Mouse (Mus musculus) erythroblast, embryonic 14.5 days (primary cell): ENCODE results near the gene Zfp444. TPM values are rescaled to one million over a fixed set of nuclear protein-coding genes. Genes with fewer than 3 reads are reported as not detected.
"Not testable (repeated sequence)": the region's sequence is repeated elsewhere in the genome, so short reads cannot be mapped to it uniquely, and the experiment has no call there.

Source experiments
- H3K27me3 ChIP-seq: 2 replicates; pipeline ENCODE4 v1.6.1; 2012; ENCODE audit warnings: inconsistent platforms; ENCODE audit not compliant: control insufficient read depth
- H3K36me3 ChIP-seq: 2 replicates; pipeline ENCODE4 v1.6.1; 2012; ENCODE audit warnings: mild to moderate bottlenecking, inconsistent platforms; ENCODE audit not compliant: control insufficient read depth
- H3K4me1 ChIP-seq: 2 replicates; pipeline ENCODE4 v1.6.1; 2012; ENCODE audit warnings: inconsistent platforms; ENCODE audit not compliant: control insufficient read depth
- H3K4me3 ChIP-seq: replicated peaks from 2 replicates; pipeline ENCODE3; 2012; ENCODE audit warnings: moderate library complexity, mild to moderate bottlenecking, inconsistent platforms
- H3K9me3 ChIP-seq: 2 replicates; pipeline ENCODE4 v1.6.1; 2012; ENCODE audit warnings: low read length, inconsistent platforms, mixed read lengths; ENCODE audit not compliant: control insufficient read depth
- GATA1 ChIP-seq: IDR thresholded peaks from 2 replicates; pipeline ENCODE4 v1.6.1; 2012; ENCODE audit warnings: low read length, inconsistent platforms, mixed read lengths
- TAL1 ChIP-seq: IDR thresholded peaks from 3 replicates; pipeline ENCODE4 v1.6.1; 2012; ENCODE audit warnings: low read length, inconsistent platforms, mixed read lengths
- polyA plus RNA-seq: library from polyadenylated mRNA; stranded (reverse); fragments of >175 nt; gene quantifications from 2 replicates; pipeline ENCODE4 v1.2.3, GENCODE M21; 2012

Zfp444 gene
- polyA plus RNA-seq, 1 experiment, result 1.8 TPM

DNA sequence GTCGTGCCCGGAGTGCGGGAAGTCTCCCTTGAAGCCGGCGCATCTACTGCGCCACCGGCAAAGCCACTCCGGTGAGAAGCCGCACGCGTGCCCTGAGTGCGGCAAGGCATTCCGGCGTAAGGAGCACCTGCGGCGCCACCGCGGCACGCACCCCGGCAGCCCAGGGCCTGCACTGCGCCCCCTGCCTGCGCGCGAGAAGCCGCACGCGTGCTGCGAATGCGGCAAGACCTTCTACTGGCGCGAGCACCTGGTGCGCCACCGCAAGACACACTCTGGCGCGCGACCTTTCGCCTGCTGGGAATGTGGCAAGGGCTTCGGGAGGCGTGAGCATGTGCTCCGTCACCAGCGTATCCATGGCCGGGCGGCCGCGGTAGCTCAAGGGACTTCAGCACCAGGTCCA lies 17.5 kb downstream of the Zfp444 start:
- no peaks in the 10 kb centered on the region for H3K9me3 ChIP-seq
- no peak for TF ChIP-seq TAL1
- TF ChIP-seq GATA1, result no peak
- H3K4me1 ChIP-seq, result no peaks in the 10 kb centered on the region
- peaks cover 37% of the 10 kb centered on the region for H3K36me3 ChIP-seq
- H3K4me3 ChIP-seq, result no peak overlapping the region
- no peaks in the 10 kb centered on the region for H3K27me3 ChIP-seq

DNA sequence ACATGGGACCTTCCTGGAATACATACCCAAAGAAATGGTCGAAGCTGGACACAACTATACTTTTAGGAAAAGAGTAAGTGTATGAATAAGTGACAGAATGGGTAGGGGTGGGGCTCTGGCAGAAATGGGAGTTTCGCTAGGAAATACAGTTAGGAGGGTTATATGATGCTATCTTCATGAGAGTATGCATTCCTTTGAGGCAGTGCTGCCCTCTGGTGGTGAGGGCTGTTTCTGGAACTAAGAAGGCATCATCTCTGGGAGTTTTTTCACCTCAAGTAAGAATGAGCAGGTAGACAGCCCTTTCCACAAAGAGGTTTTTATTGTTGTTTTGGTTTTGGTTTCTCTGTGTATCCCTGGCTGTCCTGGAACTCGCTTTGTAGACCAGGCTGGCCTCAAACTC lies 19.4 kb downstream of the Zfp444 start:
- Histone ChIP-seq H3K36me3 (peaks cover 26% of the 10 kb centered on the region), H3K9me3 (no peaks in the 10 kb centered on the region), H3K27me3 (no peaks in the 10 kb centered on the region), H3K4me3 (no peak overlapping the region), H3K4me1 (no peaks in the 10 kb centered on the region)
- no peak for TF ChIP-seq TAL1
- TF ChIP-seq GATA1, result no peak

DNA sequence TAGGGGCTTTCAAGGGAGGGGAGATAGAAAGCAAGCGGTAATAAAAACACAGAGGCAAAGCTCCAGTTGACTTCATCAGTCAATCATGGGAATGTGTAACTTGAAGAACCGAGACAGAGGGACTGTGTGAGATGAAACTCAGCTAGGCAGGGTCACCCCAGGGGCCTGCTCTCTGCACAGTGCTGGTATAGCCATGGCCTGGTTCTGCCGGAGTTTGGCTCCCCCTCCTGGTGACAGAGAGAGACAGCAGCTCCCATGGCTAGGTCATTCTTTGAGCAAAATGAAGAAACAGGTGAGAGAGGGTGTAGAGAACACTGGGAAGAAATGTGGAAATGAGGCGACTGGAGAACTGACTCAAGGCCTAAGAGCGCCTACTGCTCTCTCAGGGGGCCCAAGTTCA lies 22.1 kb downstream of the Zfp444 start:
- no peaks in the 10 kb centered on the region; the same call in 1 of the 2 replicates for H3K27me3 ChIP-seq
- no peak for TF ChIP-seq GATA1
- H3K4me1 ChIP-seq, result no peaks in the 10 kb centered on the region
- peaks cover 8% of the 10 kb centered on the region for H3K36me3 ChIP-seq
- no peaks in the 10 kb centered on the region for H3K9me3 ChIP-seq
- H3K4me3 ChIP-seq, result no peak overlapping the region

DNA sequence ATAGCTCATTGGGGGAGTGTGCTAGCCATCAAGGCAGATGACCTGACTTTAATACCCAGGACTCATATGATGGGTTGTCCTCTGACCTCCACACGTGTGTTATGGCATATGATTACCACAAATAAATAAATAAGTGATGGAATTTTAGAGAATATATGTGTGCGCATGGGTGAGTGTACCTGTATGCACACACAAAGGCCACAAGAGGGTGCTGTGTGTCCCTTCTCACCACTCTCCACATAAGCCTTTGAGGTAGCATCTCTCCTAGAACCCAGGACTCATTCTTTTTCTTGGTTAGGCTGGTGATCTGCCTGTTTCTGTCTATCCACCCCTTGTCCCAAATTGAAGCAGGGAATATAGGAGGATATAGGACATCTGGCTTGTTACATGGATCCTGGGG lies 23.8 kb downstream of the Zfp444 start:
- no peaks in the 10 kb centered on the region for H3K36me3 ChIP-seq
- TF ChIP-seq GATA1 (no peak), TAL1 (no peak)
- no peaks in the 10 kb centered on the region for H3K9me3 ChIP-seq
- no peaks in the 10 kb centered on the region; the same call in 1 of the 2 replicates for H3K27me3 ChIP-seq
- H3K4me3 ChIP-seq, result no peak overlapping the region
- no peaks in the 10 kb centered on the region for H3K4me1 ChIP-seq

DNA sequence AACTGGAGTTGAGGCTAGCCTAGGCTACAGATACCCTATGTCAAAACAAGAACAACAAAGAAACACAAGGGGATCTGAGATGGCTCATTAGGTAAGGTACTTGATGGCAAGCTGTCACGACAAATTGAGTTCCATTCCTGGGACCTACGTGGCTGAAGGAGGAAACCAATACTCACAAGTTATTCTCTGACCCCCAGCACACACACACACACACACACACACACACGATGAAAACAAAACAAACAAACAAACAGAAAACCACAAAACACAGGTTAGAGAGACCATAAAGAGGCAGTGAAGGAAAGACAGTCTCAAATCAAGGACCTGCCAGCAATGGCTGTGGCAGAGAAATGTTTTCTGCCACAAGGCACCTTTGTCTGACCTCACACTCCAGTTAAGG lies 24.8 kb downstream of the Zfp444 start, which contains the start of gene Galp:
Gene Galp, plus strand, starts transcription at position 301 of the 400 bp plus-strand sequence.
- Histone ChIP-seq H3K36me3 (no peaks in the 10 kb centered on the region), H3K27me3 (no peaks in the 10 kb centered on the region; the same call in 1 of the 2 replicates), H3K4me3 (no peak within 1 kb of the TSS), H3K4me1 (no peaks in the 10 kb centered on the region), H3K9me3 (no peaks in the 10 kb centered on the region)
- TF ChIP-seq TAL1, result no peak
- no peak for TF ChIP-seq GATA1

GRCm38 (mm10) chr7:6204200-6204599 lies 32.2 kb downstream of the Zfp444 start:
- TF ChIP-seq TAL1 (no peak), GATA1 (no peak)
- no peaks in the 10 kb centered on the region for H3K36me3 ChIP-seq
- no peaks in the 10 kb centered on the region for H3K4me1 ChIP-seq
- no peaks in the 10 kb centered on the region for H3K27me3 ChIP-seq
- no peak overlapping the region for H3K4me3 ChIP-seq
- H3K9me3 ChIP-seq, result no peaks in the 10 kb centered on the region

- H3K27me3 ChIP-seq, result no peaks in the 10 kb centered on the region
- no peaks in the 10 kb centered on the region for H3K36me3 ChIP-seq
- no peak overlapping the region for H3K4me3 ChIP-seq
- H3K9me3 ChIP-seq, result peaks cover 3% of the 10 kb centered on the region; the same call in 1 of the 2 replicates
- TF ChIP-seq GATA1, result no peak
- TF ChIP-seq TAL1, result no peak
- H3K4me1 ChIP-seq, result no peaks in the 10 kb centered on the region
Measured at GRCm38 (mm10) chr7:6213144-6213543, 41.1 kb downstream of the Zfp444 start.

- not testable (repeated sequence) for H3K27me3 ChIP-seq, H3K4me3 ChIP-seq, H3K9me3 ChIP-seq, H3K36me3 ChIP-seq, H3K4me1 ChIP-seq
Measured at GRCm38 (mm10) chr7:6214691-6215090, 42.7 kb downstream of the Zfp444 start.

DNA sequence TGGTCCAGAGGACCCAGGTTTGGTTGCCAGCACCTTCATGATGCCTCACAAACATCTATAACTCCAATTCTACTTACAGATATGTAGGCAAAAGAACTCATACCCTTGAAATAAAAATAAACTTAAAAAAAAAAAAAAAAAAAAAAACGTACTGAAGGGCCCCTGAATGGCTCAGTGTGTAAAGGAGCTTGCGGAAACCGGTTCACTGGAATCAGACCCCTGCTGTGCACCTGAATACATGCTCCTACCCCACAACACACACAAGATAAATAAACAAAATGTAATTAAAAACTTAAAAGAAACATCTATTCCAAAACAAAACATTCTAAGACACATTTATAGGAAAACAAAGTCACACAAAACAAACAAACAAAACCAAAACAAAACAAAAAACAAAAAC lies 48.1 kb downstream of the Zfp444 start:
- TF ChIP-seq GATA1 (no peak), TAL1 (no peak)
- H3K4me1 ChIP-seq, result no peaks in the 10 kb centered on the region
- H3K9me3 ChIP-seq, result peaks cover 3% of the 10 kb centered on the region; the same call in 1 of the 2 replicates
- no peaks in the 10 kb centered on the region for H3K36me3 ChIP-seq
- H3K4me3 ChIP-seq, result no peak overlapping the region
- no peaks in the 10 kb centered on the region for H3K27me3 ChIP-seq

DNA sequence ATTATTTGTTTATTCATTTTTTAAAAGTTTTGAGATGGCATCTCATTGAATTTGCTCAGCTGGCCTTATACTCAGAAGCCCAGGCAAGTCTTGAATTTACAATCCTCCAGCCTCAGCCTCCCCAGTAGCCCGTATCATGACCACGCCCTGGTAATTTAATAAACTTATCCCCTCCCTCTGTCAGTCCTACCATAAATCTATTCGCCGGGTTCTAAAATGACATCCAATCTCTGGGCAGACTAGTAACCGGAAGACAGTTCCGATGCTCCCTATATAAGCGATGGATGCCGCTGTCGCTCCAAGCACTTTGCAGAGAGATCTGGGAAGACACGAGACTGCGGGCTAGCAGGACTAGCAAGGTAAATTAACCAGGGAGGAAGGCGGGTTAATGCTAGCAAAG lies 50.0 kb downstream of the Zfp444 start, which contains the start of gene Zscan5b:
Gene Zscan5b, plus strand, starts transcription at position 301 of the 400 bp plus-strand sequence.
- Histone ChIP-seq H3K36me3 (no peaks in the 10 kb centered on the region), H3K9me3 (peaks cover 5% of the 10 kb centered on the region; the same call in 1 of the 2 replicates), H3K27me3 (no peaks in the 10 kb centered on the region), H3K4me1 (no peaks in the 10 kb centered on the region), H3K4me3 (no peak within 1 kb of the TSS)
- TF ChIP-seq TAL1 (no peak), GATA1 (no peak)

- not testable (repeated sequence) for H3K4me1 ChIP-seq, H3K27me3 ChIP-seq, H3K36me3 ChIP-seq, H3K4me3 ChIP-seq
- H3K9me3 ChIP-seq, result peaks cover 11% of the 10 kb centered on the region
Measured at GRCm38 (mm10) chr7:6228491-6228890, 56.5 kb downstream of the Zfp444 start.
